Mouse (Mus musculus): ENCODE measurements at regions not wholly inside any gene's neighbourhood (a gene's known extent, or its start where the extent isn't known, plus 50 kb on each side); places are given as distances from the start of the nearest gene placed in this dataset.

- no peak for DNase-seq
These were observed 3266.0 kb upstream of the Lrrc6 start for GRCm38 (mm10) chr15:69766743-69767142.

- no peak for DNase-seq
These were observed 3251.9 kb upstream of the Lrrc6 start for GRCm38 (mm10) chr15:69752616-69753015.

- DNase-seq: peak; percentile 48
These were observed 3214.0 kb upstream of the Lrrc6 start for GRCm38 (mm10) chr15:69714680-69715079.

GRCm38 (mm10) chr15:69713900-69714299 lies 3213.2 kb upstream of the Lrrc6 start:
- DNase-seq: no peak

- DNase-seq: peak; percentile 11
These were observed 3195.0 kb upstream of the Lrrc6 start for GRCm38 (mm10) chr15:69695639-69696205.

DNA sequence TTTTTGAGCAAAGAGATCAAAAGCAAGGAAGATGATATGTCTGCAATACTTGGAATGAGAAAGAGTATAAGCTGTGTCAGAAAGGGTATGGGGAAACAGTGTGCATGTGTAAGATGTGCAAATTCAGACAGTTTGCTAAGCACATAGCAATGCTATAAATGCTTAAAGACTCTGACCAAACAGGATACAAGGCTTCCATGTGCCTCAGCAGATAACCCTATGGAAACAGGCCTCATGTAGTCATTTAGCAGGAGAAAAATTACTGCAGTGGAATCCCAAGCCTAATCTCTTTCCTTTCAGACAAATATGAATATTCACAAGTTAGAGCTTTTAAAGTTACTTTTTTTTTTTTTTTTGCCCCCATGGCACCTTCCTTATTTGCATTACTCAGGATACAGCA lies 3189.8 kb upstream of the Lrrc6 start:
- DNase-seq: no peak
